Mouse (Mus musculus): ENCODE results near the gene Mecom. TPM values are rescaled to one million over a fixed set of nuclear protein-coding genes. Genes with fewer than 3 reads are reported as not detected.

Mecom gene
- polyA plus RNA-seq, 1 experiment from 2014 or later = 32.7 TPM

- ATAC-seq (ENCODE audit: low FRiP score) (no peak), DNase-seq (ENCODE audit: low spot score, missing footprints) (no peak)
- no peak overlapping the region for H3K27ac ChIP-seq (ENCODE audit: low read depth, low read length)
- no peaks in the 10 kb centered on the region for H3K27me3 ChIP-seq (ENCODE audit: control insufficient read depth, insufficient read depth, low read length)
- H3K4me3 ChIP-seq (ENCODE audit: low read depth, low read length) = no peak overlapping the region
- H3K9ac ChIP-seq (ENCODE audit: low read length) = no peak overlapping the region
- H3K36me3 ChIP-seq (ENCODE audit: control insufficient read depth, insufficient read depth, low read length) = no peaks in the 10 kb centered on the region
- 89% methylated on average over 6 of the region's 6 CpGs for WGBS
- H3K4me2 ChIP-seq = no peak overlapping the region
- H3K4me1 ChIP-seq (ENCODE audit: control insufficient read depth, insufficient read depth, low read length) = peaks cover 67% of the 10 kb centered on the region
- no peaks in the 10 kb centered on the region for H3K9me3 ChIP-seq (ENCODE audit: control insufficient read depth, low read length)
These were observed 133.6 kb downstream of the Mecom start for GRCm38 (mm10) chr3:30414173-30414572.

GRCm38 (mm10) chr3:30410778-30411177 lies 137.0 kb downstream of the Mecom start:
- ATAC-seq (ENCODE audit: low FRiP score) (no peak), DNase-seq (ENCODE audit: low spot score, missing footprints) (no peak)
- Histone ChIP-seq H3K4me3 (ENCODE audit: low read depth, low read length) (no peak overlapping the region), H3K36me3 (ENCODE audit: control insufficient read depth, insufficient read depth, low read length) (no peaks in the 10 kb centered on the region), H3K27me3 (ENCODE audit: control insufficient read depth, insufficient read depth, low read length) (no peaks in the 10 kb centered on the region), H3K4me2 (no peak overlapping the region), H3K9me3 (ENCODE audit: control insufficient read depth, low read length) (no peaks in the 10 kb centered on the region), H3K9ac (ENCODE audit: low read length) (no peak overlapping the region), H3K4me1 (ENCODE audit: control insufficient read depth, insufficient read depth, low read length) (peaks cover 36% of the 10 kb centered on the region), H3K27ac (ENCODE audit: low read depth, low read length) (no peak overlapping the region; the same call in 1 of the 2 replicates)
- 35% methylated on average over 4 of the region's 4 CpGs for WGBS

GRCm38 (mm10) chr3:30404821-30405220 lies 143.0 kb downstream of the Mecom start:
- Histone ChIP-seq H3K9me3 (ENCODE audit: control insufficient read depth, low read length) (no peaks in the 10 kb centered on the region), H3K4me1 (ENCODE audit: control insufficient read depth, insufficient read depth, low read length) (no peaks in the 10 kb centered on the region; the same call in 1 of the 2 replicates), H3K27me3 (ENCODE audit: control insufficient read depth, insufficient read depth, low read length) (no peaks in the 10 kb centered on the region), H3K4me3 (ENCODE audit: low read depth, low read length) (no peak overlapping the region), H3K4me2 (no peak overlapping the region), H3K27ac (ENCODE audit: low read depth, low read length) (no peak overlapping the region), H3K9ac (ENCODE audit: low read length) (no peak overlapping the region), H3K36me3 (ENCODE audit: control insufficient read depth, insufficient read depth, low read length) (no peaks in the 10 kb centered on the region)
- no peak for DNase-seq (ENCODE audit: low spot score, missing footprints)
- 88% methylated on average over 4 of the region's 4 CpGs for WGBS
- ATAC-seq (ENCODE audit: low FRiP score) = no peak

GRCm38 (mm10) chr3:30398911-30399310 lies 148.9 kb downstream of the Mecom start:
- Histone ChIP-seq H3K36me3 (ENCODE audit: control insufficient read depth, insufficient read depth, low read length) (no peaks in the 10 kb centered on the region), H3K9me3 (ENCODE audit: control insufficient read depth, low read length) (no peaks in the 10 kb centered on the region), H3K4me2 (no peak overlapping the region), H3K4me3 (ENCODE audit: low read depth, low read length) (no peak overlapping the region), H3K27ac (ENCODE audit: low read depth, low read length) (no peak overlapping the region), H3K4me1 (ENCODE audit: control insufficient read depth, insufficient read depth, low read length) (no peaks in the 10 kb centered on the region), H3K27me3 (ENCODE audit: control insufficient read depth, insufficient read depth, low read length) (no peaks in the 10 kb centered on the region), H3K9ac (ENCODE audit: low read length) (no peak overlapping the region)
- ATAC-seq (ENCODE audit: low FRiP score) = no peak
- 83% methylated on average over 7 of the region's 7 CpGs for WGBS
- DNase-seq (ENCODE audit: low spot score, missing footprints) = no peak

- Histone ChIP-seq H3K9ac (ENCODE audit: low read length) (no peak overlapping the region), H3K36me3 (ENCODE audit: control insufficient read depth, insufficient read depth, low read length) (no peaks in the 10 kb centered on the region), H3K4me2 (no peak overlapping the region), H3K4me1 (ENCODE audit: control insufficient read depth, insufficient read depth, low read length) (0 out of 2 replicates have a peak, but pooled peaks cover 2% of the 10 kb centered on the region), H3K4me3 (ENCODE audit: low read depth, low read length) (no peak overlapping the region), H3K27ac (ENCODE audit: low read depth, low read length) (no peak overlapping the region), H3K27me3 (ENCODE audit: control insufficient read depth, insufficient read depth, low read length) (no peaks in the 10 kb centered on the region), H3K9me3 (ENCODE audit: control insufficient read depth, low read length) (no peaks in the 10 kb centered on the region)
- ATAC-seq (ENCODE audit: low FRiP score) (no peak), DNase-seq (ENCODE audit: low spot score, missing footprints) (peak; percentile 62)
- 86% methylated on average over 4 of the region's 4 CpGs for whole genome bisulfite sequencing
These were observed 152.9 kb downstream of the Mecom start for GRCm38 (mm10) chr3:30394911-30395310.

- no peaks in the 10 kb centered on the region for H3K36me3 ChIP-seq (ENCODE audit: control insufficient read depth, insufficient read depth, low read length)
- ATAC-seq (ENCODE audit: low FRiP score) (no peak), DNase-seq (ENCODE audit: low spot score, missing footprints) (no peak)
- H3K4me2 ChIP-seq = no peak overlapping the region
- no peak overlapping the region for H3K27ac ChIP-seq (ENCODE audit: low read depth, low read length)
- no peaks in the 10 kb centered on the region for H3K27me3 ChIP-seq (ENCODE audit: control insufficient read depth, insufficient read depth, low read length)
- H3K9ac ChIP-seq (ENCODE audit: low read length) = no peak overlapping the region
- no peaks in the 10 kb centered on the region for H3K9me3 ChIP-seq (ENCODE audit: control insufficient read depth, low read length)
- H3K4me1 ChIP-seq (ENCODE audit: control insufficient read depth, insufficient read depth, low read length) = 0 out of 2 replicates have a peak, but pooled peaks cover 2% of the 10 kb centered on the region
- H3K4me3 ChIP-seq (ENCODE audit: low read depth, low read length) = no peak overlapping the region
- WGBS = 72% methylated on average over 4 of the region's 4 CpGs
These were observed 155.1 kb downstream of the Mecom start for GRCm38 (mm10) chr3:30392662-30393061.

GRCm38 (mm10) chr3:30392218-30392617 lies 155.6 kb downstream of the Mecom start:
- Histone ChIP-seq H3K4me1 (ENCODE audit: control insufficient read depth, insufficient read depth, low read length) (0 out of 2 replicates have a peak, but pooled peaks cover 2% of the 10 kb centered on the region), H3K36me3 (ENCODE audit: control insufficient read depth, insufficient read depth, low read length) (no peaks in the 10 kb centered on the region), H3K9ac (ENCODE audit: low read length) (no peak overlapping the region), H3K4me2 (no peak overlapping the region), H3K4me3 (ENCODE audit: low read depth, low read length) (no peak overlapping the region), H3K27ac (ENCODE audit: low read depth, low read length) (no peak overlapping the region), H3K27me3 (ENCODE audit: control insufficient read depth, insufficient read depth, low read length) (no peaks in the 10 kb centered on the region), H3K9me3 (ENCODE audit: control insufficient read depth, low read length) (no peaks in the 10 kb centered on the region)
- WGBS = 36% methylated on average over 4 of the region's 4 CpGs
- no peak for DNase-seq (ENCODE audit: low spot score, missing footprints)
- ATAC-seq (ENCODE audit: low FRiP score) = no peak

GRCm38 (mm10) chr3:30390346-30390745 lies 157.5 kb downstream of the Mecom start:
- no peak overlapping the region for H3K9ac ChIP-seq (ENCODE audit: low read length)
- 0 out of 2 replicates have a peak, but pooled peaks cover 2% of the 10 kb centered on the region for H3K4me1 ChIP-seq (ENCODE audit: control insufficient read depth, insufficient read depth, low read length)
- no peaks in the 10 kb centered on the region for H3K9me3 ChIP-seq (ENCODE audit: control insufficient read depth, low read length)
- peak; percentile 70 for DNase-seq (ENCODE audit: low spot score, missing footprints)
- H3K4me3 ChIP-seq (ENCODE audit: low read depth, low read length) = no peak overlapping the region
- H3K4me2 ChIP-seq = no peak overlapping the region
- no peaks in the 10 kb centered on the region for H3K36me3 ChIP-seq (ENCODE audit: control insufficient read depth, insufficient read depth, low read length)
- no peaks in the 10 kb centered on the region for H3K27me3 ChIP-seq (ENCODE audit: control insufficient read depth, insufficient read depth, low read length)
- ATAC-seq (ENCODE audit: low FRiP score) = no peak
- H3K27ac ChIP-seq (ENCODE audit: low read depth, low read length) = no peak overlapping the region
- 94% methylated on average over 5 of the region's 5 CpGs for WGBS

- H3K36me3 ChIP-seq (ENCODE audit: control insufficient read depth, insufficient read depth, low read length) = no peaks in the 10 kb centered on the region
- DNase-seq (ENCODE audit: low spot score, missing footprints) = no peak
- 51% methylated on average over 4 of the region's 4 CpGs for WGBS
- no peak overlapping the region for H3K4me2 ChIP-seq
- no peak for ATAC-seq (ENCODE audit: low FRiP score)
- no peaks in the 10 kb centered on the region for H3K9me3 ChIP-seq (ENCODE audit: control insufficient read depth, low read length)
- no peaks in the 10 kb centered on the region; the same call in 1 of the 2 replicates for H3K4me1 ChIP-seq (ENCODE audit: control insufficient read depth, insufficient read depth, low read length)
- no peak overlapping the region for H3K27ac ChIP-seq (ENCODE audit: low read depth, low read length)
- H3K4me3 ChIP-seq (ENCODE audit: low read depth, low read length) = no peak overlapping the region
- H3K9ac ChIP-seq (ENCODE audit: low read length) = no peak overlapping the region
- H3K27me3 ChIP-seq (ENCODE audit: control insufficient read depth, insufficient read depth, low read length) = no peaks in the 10 kb centered on the region
These were observed 167.5 kb downstream of the Mecom start for GRCm38 (mm10) chr3:30380273-30380672.
